Mouse (Mus musculus) cerebellum, postnatal 14 days (tissue): Measurements from ENCODE around the gene Olfr1219.

Experiments used
- DNase-seq, 2 experiments: peaks; one replicate each; pipeline ENCODE4 v3.0.0; 2021; ENCODE audit warnings: mixed read lengths in 2 of 2

Olfr1219 gene

DNA sequence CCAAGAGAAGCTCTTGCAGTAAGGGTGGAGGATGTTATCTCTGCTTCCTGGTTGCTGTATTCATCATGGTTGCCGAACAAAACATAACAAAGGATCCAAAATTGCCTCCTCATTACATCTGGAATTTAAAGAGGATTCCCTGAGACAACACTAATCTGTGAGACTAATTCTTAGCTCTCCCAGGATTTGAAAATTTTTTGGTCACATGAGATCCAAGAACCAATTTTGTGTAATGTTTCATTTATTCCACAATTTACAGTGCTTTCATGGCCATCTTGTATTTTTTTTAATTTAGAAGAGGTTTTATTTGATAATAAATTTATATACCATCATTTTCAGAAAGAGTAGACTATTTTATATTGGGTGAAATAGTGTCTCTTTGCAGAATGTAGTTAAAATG is at the start of gene Olfr1219:
Olfr1219 (minus strand) TSS at position 101 of the 400 bp plus-strand sequence.
- no peak for DNase-seq

DNA sequence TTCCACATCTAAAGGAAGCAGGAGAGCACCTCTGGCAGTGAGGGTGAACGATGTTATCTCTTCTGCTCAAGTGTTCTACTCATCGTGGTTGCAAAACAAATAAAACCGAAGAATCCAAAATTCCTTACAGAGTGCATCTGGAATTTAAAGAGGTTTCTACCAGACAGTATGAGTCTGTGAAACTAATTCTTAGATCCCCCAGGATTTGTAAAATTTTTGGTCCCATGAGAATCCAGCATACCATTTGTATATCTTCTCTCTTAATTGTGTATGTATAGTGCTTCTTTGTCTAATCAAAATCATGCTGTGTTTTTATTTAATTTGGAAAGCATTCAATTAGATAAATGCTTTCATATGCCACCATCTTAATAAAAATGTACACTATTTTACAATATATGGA is 49.6 kb upstream of the Olfr1219 start, which contains the start of gene Olfr1222:
Olfr1222 (minus strand) TSS at position 101 of the 400 bp plus-strand sequence.
- DNase-seq: no peak

DNA sequence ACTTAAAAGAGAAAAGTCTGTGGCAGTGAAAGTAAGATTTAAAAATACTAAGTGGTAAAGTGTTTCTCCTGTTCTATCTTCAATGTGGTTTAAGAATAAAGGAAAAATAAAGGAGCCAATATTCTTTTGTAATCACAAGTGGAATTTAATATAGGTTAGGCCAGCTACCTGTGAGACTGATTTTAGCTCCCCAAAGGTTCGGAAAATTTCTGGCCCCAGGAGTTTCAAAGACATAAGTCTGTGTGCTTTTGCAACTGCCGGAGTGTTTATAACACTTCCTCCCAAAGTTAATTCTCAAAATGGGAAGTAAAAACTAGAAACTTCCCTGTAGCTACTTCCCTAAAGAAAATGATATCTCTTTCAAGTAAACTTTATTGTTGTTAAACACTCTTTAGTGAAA is 33.9 kb upstream of the Olfr1219 start, which contains the start of gene Olfr1221:
Olfr1221 (minus strand) TSS at position 101 of the 400 bp plus-strand sequence.
- DNase-seq: no peak

DNA sequence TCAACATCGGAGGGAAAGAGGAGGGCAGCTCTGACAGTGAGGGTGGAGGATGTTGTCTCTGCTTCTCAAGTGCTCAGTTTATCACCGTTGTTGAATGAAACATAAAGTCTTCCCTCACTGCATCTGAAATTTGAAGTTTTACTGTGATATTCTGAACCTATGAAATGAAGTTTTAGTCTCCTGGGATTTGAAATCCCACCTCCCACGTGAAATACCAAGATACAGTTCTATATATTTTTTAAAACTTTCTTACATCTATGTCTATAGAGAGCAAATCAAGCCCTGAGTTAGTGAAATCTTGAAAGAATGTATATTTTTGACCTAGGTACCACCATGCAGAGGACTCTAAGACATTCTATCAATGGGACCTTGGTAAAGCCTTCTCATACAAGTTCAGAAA is 23.4 kb upstream of the Olfr1219 start, which contains the start of gene Olfr1220:
Olfr1220 (minus strand) TSS at position 101 of the 400 bp plus-strand sequence.
- DNase-seq: no peak

DNA sequence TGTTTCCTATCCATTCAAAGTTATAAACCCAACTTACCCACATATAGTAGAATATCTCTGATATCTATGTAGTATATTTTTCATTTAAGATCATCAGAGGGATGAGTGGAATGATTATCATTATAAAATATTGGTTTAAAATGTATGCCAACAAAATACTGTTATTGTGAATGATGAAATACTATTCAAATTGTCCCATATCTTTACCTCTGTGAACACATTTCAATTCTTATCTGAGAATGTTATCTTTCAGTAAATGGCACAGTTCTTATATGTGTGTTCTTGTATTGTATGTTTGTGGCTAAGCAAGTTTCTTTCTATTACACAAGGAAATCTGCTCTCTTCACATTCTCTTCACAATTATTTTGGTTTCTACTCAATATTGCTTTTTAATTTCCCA is 22.3 kb upstream of the Olfr1219 start:
- DNase-seq: no peak

DNA sequence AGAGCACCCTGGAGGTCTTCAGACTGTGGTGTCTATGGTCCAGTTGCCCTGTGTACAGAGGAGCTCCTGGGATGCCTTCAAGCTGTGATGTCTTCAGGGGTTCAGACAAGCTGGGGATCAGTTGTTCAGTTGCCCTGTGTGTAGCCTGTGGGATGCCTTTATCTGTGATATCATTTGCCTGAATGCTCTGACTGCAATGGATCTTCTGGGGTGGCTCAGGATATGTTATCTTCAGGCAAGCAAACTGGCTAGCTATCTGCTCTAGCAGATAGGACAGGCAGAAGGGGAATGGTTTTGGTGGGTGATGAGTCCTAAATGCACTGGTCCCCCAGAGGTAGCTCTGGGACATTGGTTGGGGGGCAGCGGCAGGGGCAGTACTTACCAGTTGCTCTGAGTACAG is 10.5 kb upstream of the Olfr1219 start:
- DNase-seq: no peak

DNA sequence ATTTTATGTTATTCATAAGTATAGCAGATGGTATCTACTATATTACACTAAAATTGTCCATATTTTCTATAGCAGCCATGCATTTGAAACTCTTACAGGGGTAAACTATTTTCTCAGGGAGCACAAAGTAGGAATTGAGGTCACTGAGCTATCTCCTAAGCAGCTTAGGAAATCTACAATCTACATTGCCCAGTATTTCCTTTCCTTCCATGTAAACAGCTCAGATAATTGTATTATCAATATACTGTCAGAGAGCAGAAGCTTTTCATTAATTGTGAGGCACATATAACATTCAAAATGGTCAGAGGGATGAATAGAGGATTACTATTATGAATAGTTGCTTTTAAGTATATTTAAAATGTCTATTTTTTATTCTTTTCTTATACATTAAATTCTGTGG is 1.8 kb downstream of the Olfr1219 start:
- no peak for DNase-seq

DNA sequence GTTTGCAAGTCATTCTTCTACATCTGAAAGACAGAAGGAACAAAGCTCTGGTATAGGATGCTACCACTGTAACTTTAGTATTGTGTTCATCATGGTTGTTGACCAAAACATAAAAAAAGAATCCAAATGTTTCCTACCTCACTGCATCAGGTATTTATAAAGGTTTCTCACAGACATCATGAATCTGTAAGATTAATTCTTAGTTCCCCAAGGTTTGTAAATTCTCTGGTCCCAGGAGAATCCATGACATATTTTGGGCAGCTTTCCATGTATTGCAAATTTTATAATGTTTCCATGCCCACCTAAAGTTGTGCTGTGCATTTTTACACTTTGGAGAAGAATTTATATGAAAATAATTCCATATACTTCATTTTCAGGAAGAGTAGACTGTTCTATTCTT is 22.2 kb downstream of the Olfr1219 start, which contains the start of gene Olfr1218:
Olfr1218 (minus strand) TSS at position 101 of the 400 bp plus-strand sequence.
- DNase-seq: no peak

DNA sequence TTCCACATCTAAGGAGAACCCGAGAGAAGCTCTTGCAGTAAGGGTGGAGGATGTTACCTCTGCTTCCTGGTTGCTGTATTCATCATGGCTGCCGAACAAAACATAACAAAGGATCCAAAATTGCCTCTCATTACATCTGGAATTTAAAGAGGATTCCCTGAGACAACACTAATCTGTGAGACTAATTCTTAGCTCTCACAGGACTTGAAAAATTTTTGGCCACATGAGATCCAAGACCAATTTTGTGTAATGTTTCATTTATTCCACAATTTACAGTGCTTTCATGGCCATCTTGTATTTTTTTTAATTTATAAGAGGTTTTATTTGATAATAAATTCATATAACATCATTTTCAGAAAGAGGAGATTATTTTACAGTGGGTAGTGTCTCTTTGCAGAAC is 51.3 kb downstream of the Olfr1219 start, which contains the start of gene Olfr1217:
Olfr1217 (minus strand) TSS at position 101 of the 400 bp plus-strand sequence.
- no peak for DNase-seq
